Comparison of ENCODE assay signal across 9 mouse cellular contexts in the genomic region with DNA sequence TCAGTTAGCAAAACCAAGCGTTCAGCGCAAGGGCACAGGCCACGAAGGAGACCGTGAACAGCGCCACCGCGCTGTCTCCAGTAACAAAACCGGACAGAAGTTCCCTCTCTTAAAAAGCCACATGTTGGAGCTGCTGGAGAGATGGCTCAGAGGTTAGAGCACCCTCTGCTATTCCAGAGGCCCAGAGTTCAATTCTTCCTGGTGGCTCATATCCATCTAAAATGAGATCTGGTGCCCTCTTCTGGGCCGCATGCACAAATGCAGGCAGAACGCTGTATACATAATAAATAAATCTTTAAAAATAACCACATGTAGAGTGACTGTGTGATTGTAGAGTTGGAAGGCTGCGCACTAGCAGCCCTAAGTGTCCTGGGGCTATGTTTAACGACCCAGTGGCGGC. TPM values are rescaled to one million over a fixed set of nuclear protein-coding genes. Genes with fewer than 3 reads are reported as not detected.
DNase-seq lines count a peak whose midpoint lies in the region; ATAC-seq and TF ChIP-seq lines count a peak whose summit lies in the region.
"Had no signal": no experiment of that assay in that cellular context is flagged by ENCODE, and none has a peak within 500 bp of the region (broad histone marks: within the 10 kb centered on the region; RNA-seq: fewer than 3 reads in every experiment).

No protein-coding gene starts in this region.

- ATAC-seq in kidney, embryonic 14.5 days (ENCODE audit: low FRiP score, low TSS enrichment): no peak
- ATAC-seq: forebrain, embryonic 16.5 days had no signal

- H3K9ac ChIP-seq in kidney, embryonic 14.5 days (ENCODE audit: low read depth, low read length): no peak overlapping the region

- H3K4me3 ChIP-seq in kidney, embryonic 14.5 days (ENCODE audit: low read length): no peak overlapping the region
- H3K4me3 ChIP-seq in E14TG2a.4 (replicated peaks; ENCODE audit: low read length): peak overlapping the region; percentile 87

- H3K27ac ChIP-seq in kidney, embryonic 14.5 days (ENCODE audit: low read depth, low read length): no peak overlapping the region

- H3K27me3 ChIP-seq in kidney, embryonic 14.5 days (ENCODE audit: control insufficient read depth, insufficient read depth, low read length): peaks cover 41% of the 10 kb centered on the region
- no peaks in the 10 kb centered on the region for H3K27me3 ChIP-seq in E14TG2a.4 (ENCODE audit: insufficient read depth, low read length)

- H3K9me3 ChIP-seq in kidney, embryonic 14.5 days (ENCODE audit: control insufficient read depth, low read length): no peaks in the 10 kb centered on the region
- no peaks in the 10 kb centered on the region for H3K9me3 ChIP-seq in E14TG2a.4 (ENCODE audit: low read length)

- 0 out of 2 replicates have a peak, but pooled peaks cover 2% of the 10 kb centered on the region for H3K4me1 ChIP-seq in kidney, embryonic 14.5 days (ENCODE audit: control insufficient read depth, insufficient read depth, low read length)
- H3K4me1 ChIP-seq in E14TG2a.4 (replicated peaks; ENCODE audit: low read depth, low read length): peaks cover 35% of the 10 kb centered on the region

- DNase-seq in kidney, postnatal 10 days: peak; percentile 24
- peak; percentile 82 for DNase-seq in ZHBTc4 (ENCODE audit: low read depth, low spot score)
- peak; percentile 25 for DNase-seq in lung, postnatal 25 days (ENCODE audit: low spot score)
- DNase-seq in ovary, postnatal 14 days (ENCODE audit: low spot score): no peak
- DNase-seq in cerebellum, adult 18-20 months: no peak

- 36% methylated on average over 13 of the region's 13 CpGs for WGBS in kidney, embryonic 14.5 days

- peak; percentile 41 for TF ChIP-seq CTCF in E14TG2a.4 (conservative IDR thresholded peaks at IDR 0.05; ENCODE audit: low read length)

- no peak overlapping the region for H3K4me2 ChIP-seq in kidney, embryonic 14.5 days (replicated peaks; ENCODE audit: low read depth, low read length)

- H3K36me3 ChIP-seq in kidney, embryonic 14.5 days (ENCODE audit: control insufficient read depth, insufficient read depth, low read length): no peaks in the 10 kb centered on the region
- H3K36me3 ChIP-seq in E14TG2a.4 (ENCODE audit: insufficient read depth, low read length): peaks cover 55% of the 10 kb centered on the region

RNA-seq across cellular contexts. Expression of a gene that starts 1.7 kb away (rescaled TPM):
- not detected in 2 replicates for polyA plus RNA-seq in kidney, embryonic 14.5 days (2014; fragmentation: Nextera tagmentation; extraction: Ambion mirVana)
- polyA plus RNA-seq: forebrain, embryonic 16.5 days; stomach, embryonic 14.5 days had no signal

RNA-seq across cellular contexts. Expression of a gene that starts 7.1 kb away (rescaled TPM):
- 0.15 TPM in 1 of 2 replicates, not detected in the other for polyA plus RNA-seq in kidney, embryonic 14.5 days (2014; fragmentation: Nextera tagmentation; extraction: Ambion mirVana)
- polyA plus RNA-seq: stomach, embryonic 14.5 days had no signal

RNA-seq across cellular contexts. Expression of a gene that starts 27.6 kb away (rescaled TPM):
- polyA plus RNA-seq in kidney, embryonic 14.5 days (2014; fragmentation: Nextera tagmentation; extraction: Ambion mirVana): not detected in 2 replicates
- polyA plus RNA-seq: forebrain, embryonic 16.5 days; stomach, embryonic 14.5 days had no signal

RNA-seq across cellular contexts. Expression of a gene that starts 46.1 kb away (rescaled TPM):
- polyA plus RNA-seq in kidney, embryonic 14.5 days (2014; fragmentation: Nextera tagmentation; extraction: Ambion mirVana): 0.32 TPM in 1 of 2 replicates, not detected in the other
- polyA plus RNA-seq: forebrain, embryonic 16.5 days; stomach, embryonic 14.5 days had no signal

Comparison
In these comparisons a context has a peak if more than half of its experiments do, and no peak if none do; other contexts are left out.
1. DNase-seq: peak in kidney, postnatal 10 days (single experiment), ZHBTc4 (single experiment) and lung, postnatal 25 days (single experiment); none in ovary, postnatal 14 days (single experiment) and cerebellum, adult 18-20 months (0 of 2).